Mouse (Mus musculus) right cerebral cortex, adult 2 months (tissue): Measurements from ENCODE around the gene Smim23.

Source experiments
- DNase-seq, 2 experiments: peaks; one replicate each; pipeline ENCODE4 v3.0.0; 2021 to 2022; ENCODE audit warnings: low spot score in 2 of 2

The Smim23 gene

GRCm38 (mm10) chr11:32781633-32782404, 42.6 kb downstream of the Smim23 start:
- DNase-seq = peak in 1 of 2 experiments; percentile 20

- peak; percentile 15 to 43 for DNase-seq
These were observed 43.5 kb downstream of the Smim23 start for GRCm38 (mm10) chr11:32780747-32781536.

GRCm38 (mm10) chr11:32768642-32769343, 55.6 kb downstream of the Smim23 start:
- DNase-seq = no peak
